Mouse (Mus musculus) CH12.LX (cell line): Measurements from ENCODE around the gene Mink1. TPM values are rescaled to one million over a fixed set of nuclear protein-coding genes. Genes with fewer than 3 reads are reported as not detected.
A peak's percentile ranks its signal among the peaks of the same experiment; 100 is the strongest.

ENCODE experiments used
- DNase-seq: peaks from one replicate; pipeline ENCODE4 v3.0.0-alpha.2; 2013; ENCODE audit errors: extremely low read depth
- H3K27ac ChIP-seq: 2 replicates; pipeline ENCODE4 v1.5.1; 2012; ENCODE audit warnings: low read depth, mild to moderate bottlenecking, control low read depth, moderate library complexity; ENCODE audit not compliant: insufficient read depth
- H3K27me3 ChIP-seq: replicated peaks from 2 replicates; pipeline ENCODE3; 2012; ENCODE audit warnings: inconsistent platforms
- H3K36me3 ChIP-seq, 2 experiments: replicated peaks in 1 of 2; 2 replicates each; pipeline versions ENCODE3 to v1.6.1; 2012; ENCODE audit warnings: inconsistent platforms in 1 of 2, low read length in 1 of 2, mild to moderate bottlenecking in 1 of 2, mixed read lengths in 1 of 2, moderate library complexity in 1 of 2; ENCODE audit not compliant: control insufficient read depth in 1 of 2, insufficient read depth in 1 of 2
- H3K4me1 ChIP-seq, 2 experiments: 2 replicates each; pipeline ENCODE4 v1.6.1; 2012; ENCODE audit warnings: inconsistent platforms in 1 of 2, moderate library complexity in 1 of 2; ENCODE audit not compliant: insufficient read depth in 2 of 2, control insufficient read depth in 1 of 2
- H3K4me2 ChIP-seq: 2 replicates; pipeline ENCODE4 v1.6.1; 2012; ENCODE audit warnings: low read depth, mild to moderate bottlenecking, control low read depth; ENCODE audit not compliant: poor library complexity, insufficient read depth, severe bottlenecking
- H3K4me3 ChIP-seq, 3 experiments: fragments of 150-350 bp in 1 of 3; sonication (generic) in 1 of 3; replicated peaks in 1 of 3; 2 replicates each; pipeline versions ENCODE3 to v1.5.1; 2011 to 2012; ENCODE audit warnings: low read depth in 2 of 3, low read length in 2 of 3, mild to moderate bottlenecking in 2 of 3, moderate library complexity in 2 of 3, control low read depth in 1 of 3, improper control_type of control experiment in 1 of 3, inconsistent platforms in 1 of 3, mixed read lengths in 1 of 3; ENCODE audit not compliant: poor library complexity in 1 of 3
- H3K79me2 ChIP-seq: replicated peaks from 2 replicates; pipeline ENCODE4 v1.6.1; 2012; ENCODE audit warnings: mild to moderate bottlenecking, moderate library complexity; ENCODE audit not compliant: control insufficient read depth, poor library complexity, insufficient read depth, severe bottlenecking; ENCODE audit errors: extremely low read depth
- H3K9ac ChIP-seq: 2 replicates; pipeline ENCODE4 v1.6.1; 2012; ENCODE audit warnings: low read depth, mild to moderate bottlenecking, control low read depth, moderate library complexity; ENCODE audit not compliant: insufficient read depth
- H3K9me3 ChIP-seq: replicated peaks from 2 replicates; pipeline ENCODE3; 2012; ENCODE audit warnings: low read length, inconsistent platforms, mixed read lengths
- CTCF ChIP-seq, 2 experiments: IDR thresholded peaks in 1 of 2; conservative IDR thresholded peaks in 1 of 2; 2 replicates each; pipeline ENCODE4 v1.5.1; 2011 to 2012; ENCODE audit warnings: low read depth in 2 of 2, low read length in 2 of 2, improper control_type of control experiment in 1 of 2, inconsistent platforms in 1 of 2, mild to moderate bottlenecking in 1 of 2, moderate library complexity in 1 of 2
- EP300 ChIP-seq: IDR thresholded peaks from 2 replicates; pipeline ENCODE4 v1.6.1; 2011; ENCODE audit warnings: low read length, improper control_type of control experiment
- HCFC1 ChIP-seq: IDR thresholded peaks from 2 replicates; pipeline ENCODE4 v1.6.1; 2012; ENCODE audit warnings: low read depth, mild to moderate bottlenecking, inconsistent platforms, low read length, improper control_type of control experiment
- MAFK ChIP-seq: IDR thresholded peaks from 2 replicates; pipeline ENCODE4 v1.6.1; 2011; ENCODE audit warnings: low read length, improper control_type of control experiment; ENCODE audit not compliant: insufficient replicate concordance
- MAZ ChIP-seq: IDR thresholded peaks from 2 replicates; pipeline ENCODE4 v1.6.1; 2012; ENCODE audit warnings: low read depth, mild to moderate bottlenecking, inconsistent platforms, low read length, improper control_type of control experiment, moderate library complexity
- MEF2A ChIP-seq: IDR thresholded peaks from 2 replicates; pipeline ENCODE4 v1.6.1; 2014; ENCODE audit warnings: low read depth, mild to moderate bottlenecking, inconsistent platforms, low read length, improper control_type of control experiment, borderline replicate concordance
- MYC ChIP-seq: IDR thresholded peaks from 2 replicates; pipeline ENCODE4 v1.6.1; 2011; ENCODE audit warnings: low read depth, mild to moderate bottlenecking, improper control_type of control experiment, low read length
- NRF1 ChIP-seq: IDR thresholded peaks from 2 replicates; pipeline ENCODE4 v1.6.1; 2014; ENCODE audit warnings: low read depth, mild to moderate bottlenecking, inconsistent platforms, low read length, improper control_type of control experiment, moderate library complexity
- POLR2A ChIP-seq: IDR thresholded peaks from 2 replicates; pipeline ENCODE4 v1.6.1; 2011; ENCODE audit warnings: low read depth, mild to moderate bottlenecking, improper control_type of control experiment, low read length
- RAD21 ChIP-seq: IDR thresholded peaks from 2 replicates; pipeline ENCODE4 v1.6.1; 2011; ENCODE audit warnings: low read depth, mild to moderate bottlenecking, low read length, improper control_type of control experiment, moderate library complexity
- SIN3A ChIP-seq: IDR thresholded peaks from 2 replicates; pipeline ENCODE4 v1.6.1; 2012; ENCODE audit warnings: low read length, improper control_type of control experiment, inconsistent platforms
- SMC3 ChIP-seq: IDR thresholded peaks from 2 replicates; pipeline ENCODE4 v1.6.1; 2011; ENCODE audit warnings: low read depth, low read length, improper control_type of control experiment
- USF1 ChIP-seq: IDR thresholded peaks from 2 replicates; pipeline ENCODE4 v1.6.1; 2014; ENCODE audit warnings: low read depth, mild to moderate bottlenecking, inconsistent platforms, low read length, improper control_type of control experiment
- USF2 ChIP-seq: conservative IDR thresholded peaks from 2 replicates; pipeline ENCODE4 v1.6.1; 2011; ENCODE audit warnings: low read depth, low read length, improper control_type of control experiment
- ZNF384 ChIP-seq: IDR thresholded peaks from 2 replicates; pipeline ENCODE4 v1.6.1; 2012; ENCODE audit warnings: low read depth, low read length, improper control_type of control experiment, inconsistent platforms
- dilution Hi-C: fragments of 300-500 bp; cut with MboI; formaldehyde crosslinking; loops from 2 replicates; pipeline ENCODE4 v1.14.3; 2020; ENCODE audit warnings: low sequenced_read_pairs; ENCODE audit not compliant: extremely low pct_unique_long_range_greater_than_20kb, extremely low pct_ligation_motif_present
- in situ Hi-C: fragments of 300-500 bp; cut with MboI; formaldehyde crosslinking; loops from 3 replicates; pipeline ENCODE4 v1.14.3; 2019; ENCODE audit warnings: low sequenced_read_pairs, low pct_ligation_motif_present, low pct_unique_long_range_greater_than_20kb, mixed read lengths
- polyA plus RNA-seq: library from polyadenylated mRNA; unstranded; fragments of >175 nt; gene quantifications from 2 replicates; pipeline ENCODE4 v1.2.1, GENCODE M21; 2012; ENCODE audit warnings: low read depth; ENCODE audit not compliant: insufficient read length
- total RNA-seq, 2 experiments: library from RNA; depleted of rRNA; stranded (reverse); fragments of 300-350 nt in 1 of 2; fragments of >200 nt in 1 of 2; gene quantifications; 2 replicates each; pipeline ENCODE4 v1.2.3; 2012 to 2014

The Mink1 gene
- total and polyA plus RNA-seq, 3 experiments = 15.0 to 79.8 (median 31.2) TPM

DNA sequence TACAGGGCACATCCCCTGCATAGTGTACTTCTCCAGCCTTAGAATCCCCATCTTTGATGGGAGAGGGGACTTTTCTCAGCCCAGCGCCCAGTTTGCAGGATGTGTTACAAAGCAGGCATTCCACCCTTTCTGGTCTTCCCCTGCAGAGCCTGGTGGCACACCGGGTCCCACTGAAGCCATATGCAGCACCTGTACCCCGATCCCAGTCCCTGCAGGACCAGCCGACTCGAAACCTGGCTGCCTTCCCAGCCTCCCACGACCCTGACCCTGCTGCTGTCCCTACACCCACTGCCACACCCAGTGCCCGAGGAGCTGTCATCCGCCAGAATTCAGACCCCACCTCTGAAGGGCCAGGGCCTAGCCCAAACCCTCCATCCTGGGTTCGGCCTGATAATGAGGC lies 44.9 kb downstream of the Mink1 start:
- Histone ChIP-seq H3K9me3 (no peaks in the 10 kb centered on the region), H3K4me3 (no peak overlapping the region), H3K79me2 (no peaks in the 10 kb centered on the region), H3K4me1 (peaks cover 0 to 2% of the 10 kb centered on the region in 2 experiments; a peak in 2 of 4 replicates), H3K27ac (no peak overlapping the region), H3K4me2 (no peak overlapping the region), H3K9ac (no peak overlapping the region), H3K36me3 (peaks cover 88 to 98% of the 10 kb centered on the region in 2 experiments), H3K27me3 (no peaks in the 10 kb centered on the region)
- in situ Hi-C loops = loop anchor here (5.0 to 25.0 kb wide), 2 partner anchors 90 to 370 kb away; partner anchors contain the start of genes 0610010K14Rik, Bcl6b, Gltpd2 and Gm21988
- TF ChIP-seq ZNF384 (no peak), USF1 (no peak), POLR2A (no peak), EP300 (no peak), HCFC1 (no peak), MAZ (no peak), USF2 (no peak), MEF2A (no peak), SIN3A (no peak), NRF1 (no peak), MAFK (no peak)
- no peak for DNase-seq
- dilution Hi-C loops = no loop called here

DNA sequence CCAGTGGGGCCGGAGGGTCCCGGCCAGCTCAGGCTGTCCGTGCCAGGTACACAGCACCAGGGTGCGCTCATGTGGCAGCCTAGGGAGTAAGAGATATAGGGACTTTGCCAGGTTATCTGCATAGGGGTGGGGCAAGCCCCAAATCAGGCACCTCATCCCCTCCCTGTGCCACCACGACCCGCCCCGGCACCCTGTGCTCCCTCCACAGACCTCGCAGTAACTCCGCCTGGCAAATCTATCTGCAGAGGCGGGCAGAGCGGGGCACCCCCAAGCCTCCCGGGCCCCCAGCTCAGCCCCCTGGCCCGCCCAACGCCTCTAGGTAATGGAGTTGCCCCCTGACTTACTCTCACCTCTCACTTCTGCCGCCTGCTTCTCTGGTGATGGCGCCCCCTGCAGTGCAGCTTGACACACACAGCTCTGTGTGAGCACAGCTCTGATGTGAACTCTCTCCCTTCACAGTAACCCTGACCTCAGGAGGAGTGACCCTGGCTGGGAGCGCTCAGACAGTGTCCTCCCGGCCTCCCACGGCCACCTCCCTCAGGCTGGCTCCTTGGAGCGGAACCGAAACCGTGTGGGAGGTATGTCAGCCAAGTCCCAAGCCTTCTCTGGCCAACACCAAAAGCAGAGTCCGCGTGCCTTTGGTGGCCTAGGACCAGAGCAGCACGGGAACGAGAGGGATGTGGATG lies 45.8 kb downstream of the Mink1 start:
- Histone ChIP-seq H3K4me1 (peaks cover 0 to 9% of the 10 kb centered on the region in 2 experiments; a peak in 2 of 4 replicates), H3K9me3 (no peaks in the 10 kb centered on the region), H3K27me3 (no peaks in the 10 kb centered on the region), H3K4me3 (no peak overlapping the region), H3K4me2 (no peak overlapping the region), H3K9ac (no peak overlapping the region), H3K36me3 (peaks cover 88 to 98% of the 10 kb centered on the region in 2 experiments), H3K79me2 (no peaks in the 10 kb centered on the region), H3K27ac (no peak overlapping the region)
- DNase-seq = no peak
- dilution Hi-C loops = no loop called here
- in situ Hi-C loops = loop anchor here (5.0 to 25.0 kb wide), 2 partner anchors 91 to 371 kb away; partner anchors contain the start of genes 0610010K14Rik, Bcl6b, Gltpd2 and Gm21988
- TF ChIP-seq SMC3 = peak; percentile 54
- no peak for TF ChIP-seq MYC
- TF ChIP-seq CTCF (conservative IDR thresholded peaks at IDR 0.05 in 1 of 2, IDR thresholded peaks at IDR 0.05 in 1 of 2; ENCODE audit: low read depth in 2 of 2, low read length in 2 of 2) = peak in 1 of 2 experiments; percentile 64; a peak in 2 of 4 replicates
- TF ChIP-seq RAD21 = peak; percentile 20
